Mouse (Mus musculus): ENCODE measurements around the gene Dnal1. TPM values are rescaled to one million over a fixed set of nuclear protein-coding genes. Genes with fewer than 3 reads are reported as not detected.

Gene Dnal1
- polyA plus RNA-seq, 1 experiment from 2014 or later = 6.8 TPM

- 59% methylated on average over 3 of the region's 3 CpGs for WGBS
- no peaks in the 10 kb centered on the region for H3K9me3 ChIP-seq
- no peak for ATAC-seq (ENCODE audit: low FRiP score)
- H3K36me3 ChIP-seq (replicated peaks) = peaks cover 40% of the 10 kb centered on the region
- no peaks in the 10 kb centered on the region for H3K27me3 ChIP-seq
- H3K27ac ChIP-seq = no peak overlapping the region
- no peak overlapping the region for H3K4me3 ChIP-seq (replicated peaks)
- no peaks in the 10 kb centered on the region for H3K4me1 ChIP-seq
- no peak overlapping the region for H3K9ac ChIP-seq
- H3K4me2 ChIP-seq = no peak overlapping the region
Measured at GRCm38 (mm10) chr12:84132265-84132664, 18.1 kb downstream of the Dnal1 start.

GRCm38 (mm10) chr12:84137131-84137530, 23.0 kb downstream of the Dnal1 start:
- no peak overlapping the region for H3K9ac ChIP-seq
- no peak overlapping the region for H3K4me2 ChIP-seq
- H3K4me1 ChIP-seq = 0 out of 2 replicates have a peak, but pooled peaks cover 4% of the 10 kb centered on the region
- ATAC-seq (ENCODE audit: low FRiP score) = no peak
- no peak overlapping the region for H3K27ac ChIP-seq
- WGBS = 97% methylated on average over 7 of the region's 7 CpGs
- no peak overlapping the region for H3K4me3 ChIP-seq (replicated peaks)
- H3K27me3 ChIP-seq = no peaks in the 10 kb centered on the region
- H3K9me3 ChIP-seq = no peaks in the 10 kb centered on the region
- H3K36me3 ChIP-seq (replicated peaks) = peaks cover 26% of the 10 kb centered on the region

GRCm38 (mm10) chr12:84140135-84140534, 26.0 kb downstream of the Dnal1 start:
- Histone ChIP-seq H3K27me3 (no peaks in the 10 kb centered on the region), H3K36me3 (replicated peaks) (peaks cover 22% of the 10 kb centered on the region), H3K4me2 (no peak overlapping the region), H3K9ac (no peak overlapping the region), H3K9me3 (no peaks in the 10 kb centered on the region), H3K4me3 (replicated peaks) (no peak overlapping the region), H3K27ac (no peak overlapping the region), H3K4me1 (0 out of 2 replicates have a peak, but pooled peaks cover 4% of the 10 kb centered on the region)
- WGBS = 65% methylated on average over 4 of the region's 4 CpGs
- ATAC-seq (ENCODE audit: low FRiP score) = no peak

GRCm38 (mm10) chr12:84141271-84141670, 27.1 kb downstream of the Dnal1 start:
- 86% methylated on average over 4 of the region's 4 CpGs for WGBS
- no peaks in the 10 kb centered on the region for H3K27me3 ChIP-seq
- H3K9me3 ChIP-seq = no peaks in the 10 kb centered on the region
- H3K27ac ChIP-seq = no peak overlapping the region
- H3K4me2 ChIP-seq = no peak overlapping the region
- no peak overlapping the region for H3K9ac ChIP-seq
- no peak overlapping the region for H3K4me3 ChIP-seq (replicated peaks)
- 0 out of 2 replicates have a peak, but pooled peaks cover 4% of the 10 kb centered on the region for H3K4me1 ChIP-seq
- peaks cover 15% of the 10 kb centered on the region for H3K36me3 ChIP-seq (replicated peaks)
- no peak for ATAC-seq (ENCODE audit: low FRiP score)

GRCm38 (mm10) chr12:84142281-84143050, 28.3 kb downstream of the Dnal1 start:
- 64% methylated on average over 14 of the region's 14 CpGs for WGBS

GRCm38 (mm10) chr12:84147954-84148621, 33.9 kb downstream of the Dnal1 start, which contains the start of gene Pnma1:
TSS of gene Pnma1 (minus strand) at chr12:84148489.
- Histone ChIP-seq H3K4me1 (peaks cover 38% of the 10 kb centered on the region), H3K27ac (peak within 1 kb of the TSS; percentile 81), H3K9ac (peak within 1 kb of the TSS; percentile 63), H3K9me3 (no peaks in the 10 kb centered on the region), H3K36me3 (replicated peaks) (peaks cover 19% of the 10 kb centered on the region), H3K4me2 (peak within 1 kb of the TSS; percentile 86), H3K27me3 (no peaks in the 10 kb centered on the region), H3K4me3 (replicated peaks) (peak within 1 kb of the TSS; percentile 59)
- WGBS = 1% methylated on average over 50 of the region's 50 CpGs
- ATAC-seq (ENCODE audit: low FRiP score) = peak; percentile 96

More at GRCm38 (mm10) chr12:84142281-84143050, 28.3 kb downstream of the Dnal1 start:
- H3K27ac ChIP-seq = no peak overlapping the region
- peaks cover 4% of the 10 kb centered on the region for H3K36me3 ChIP-seq (replicated peaks)
- no peak overlapping the region for H3K4me3 ChIP-seq (replicated peaks)
- no peak for ATAC-seq (ENCODE audit: low FRiP score)
- H3K9me3 ChIP-seq = no peaks in the 10 kb centered on the region
- no peak overlapping the region for H3K9ac ChIP-seq
- H3K4me2 ChIP-seq = no peak overlapping the region
- no peaks in the 10 kb centered on the region for H3K27me3 ChIP-seq
- H3K4me1 ChIP-seq = peaks cover 14% of the 10 kb centered on the region

GRCm38 (mm10) chr12:84148622-84149012, 34.5 kb downstream of the Dnal1 start:
- ATAC-seq (ENCODE audit: low FRiP score) = no peak

GRCm38 (mm10) chr12:84149971-84150370, 35.8 kb downstream of the Dnal1 start:
- Histone ChIP-seq H3K27me3 (no peaks in the 10 kb centered on the region), H3K4me3 (replicated peaks) (no peak overlapping the region), H3K9me3 (no peaks in the 10 kb centered on the region), H3K27ac (peak overlapping the region; percentile 3; the same call in 1 of the 2 replicates), H3K9ac (no peak overlapping the region), H3K4me2 (no peak overlapping the region), H3K4me1 (peaks cover 38% of the 10 kb centered on the region), H3K36me3 (replicated peaks) (peaks cover 33% of the 10 kb centered on the region)
- ATAC-seq (ENCODE audit: low FRiP score) = no peak
- WGBS = 55% methylated on average over 15 of the region's 15 CpGs

More at GRCm38 (mm10) chr12:84148622-84149012, 34.5 kb downstream of the Dnal1 start:
- H3K27me3 ChIP-seq = no peaks in the 10 kb centered on the region
- H3K4me2 ChIP-seq = peak overlapping the region; percentile 86
- no peak overlapping the region for H3K27ac ChIP-seq
- no peaks in the 10 kb centered on the region for H3K9me3 ChIP-seq
- WGBS = 8% methylated on average over 10 of the region's 10 CpGs
- H3K9ac ChIP-seq = peak overlapping the region; percentile 63
- peaks cover 38% of the 10 kb centered on the region for H3K4me1 ChIP-seq
- H3K4me3 ChIP-seq (replicated peaks) = peak overlapping the region; percentile 59
- peaks cover 24% of the 10 kb centered on the region for H3K36me3 ChIP-seq (replicated peaks)

GRCm38 (mm10) chr12:84150976-84151375, 36.8 kb downstream of the Dnal1 start:
- no peak overlapping the region for H3K9ac ChIP-seq
- peaks cover 41% of the 10 kb centered on the region for H3K36me3 ChIP-seq (replicated peaks)
- no peaks in the 10 kb centered on the region for H3K27me3 ChIP-seq
- no peak overlapping the region for H3K27ac ChIP-seq
- H3K4me3 ChIP-seq (replicated peaks) = no peak overlapping the region
- H3K4me1 ChIP-seq = peaks cover 38% of the 10 kb centered on the region
- WGBS = 85% methylated on average over 6 of the region's 6 CpGs
- H3K9me3 ChIP-seq = no peaks in the 10 kb centered on the region
- no peak overlapping the region for H3K4me2 ChIP-seq
- no peak for ATAC-seq (ENCODE audit: low FRiP score)

- H3K27ac ChIP-seq = 0 out of 2 replicates have a peak overlapping the region, but pooled peaks have one; percentile 2
- no peak overlapping the region for H3K9ac ChIP-seq
- 91% methylated on average over 10 of the region's 10 CpGs for WGBS
- H3K9me3 ChIP-seq = no peaks in the 10 kb centered on the region
- no peak overlapping the region for H3K4me2 ChIP-seq
- no peaks in the 10 kb centered on the region for H3K27me3 ChIP-seq
- H3K4me3 ChIP-seq (replicated peaks) = no peak overlapping the region
- peaks cover 51% of the 10 kb centered on the region for H3K36me3 ChIP-seq (replicated peaks)
- H3K4me1 ChIP-seq = peaks cover 33% of the 10 kb centered on the region
- no peak for ATAC-seq (ENCODE audit: low FRiP score)
Measured at GRCm38 (mm10) chr12:84151911-84152310, 37.7 kb downstream of the Dnal1 start.

- peaks cover 57% of the 10 kb centered on the region for H3K36me3 ChIP-seq (replicated peaks)
- no peak overlapping the region for H3K4me2 ChIP-seq
- ATAC-seq (ENCODE audit: low FRiP score) = no peak
- H3K27me3 ChIP-seq = no peaks in the 10 kb centered on the region
- H3K9me3 ChIP-seq = no peaks in the 10 kb centered on the region
- no peak overlapping the region for H3K4me3 ChIP-seq (replicated peaks)
- H3K4me1 ChIP-seq = peaks cover 27% of the 10 kb centered on the region
- H3K9ac ChIP-seq = no peak overlapping the region
- WGBS = 73% methylated on average over 32 of the region's 32 CpGs
- no peak overlapping the region for H3K27ac ChIP-seq
Measured at GRCm38 (mm10) chr12:84152352-84153190, 38.4 kb downstream of the Dnal1 start.

GRCm38 (mm10) chr12:84153414-84153813, 39.2 kb downstream of the Dnal1 start:
- H3K4me1 ChIP-seq = peaks cover 20% of the 10 kb centered on the region
- H3K9me3 ChIP-seq = no peaks in the 10 kb centered on the region
- no peak overlapping the region for H3K9ac ChIP-seq
- H3K36me3 ChIP-seq (replicated peaks) = peaks cover 66% of the 10 kb centered on the region
- no peak for ATAC-seq (ENCODE audit: low FRiP score)
- no peaks in the 10 kb centered on the region for H3K27me3 ChIP-seq
- WGBS = 83% methylated on average over 6 of the region's 6 CpGs
- H3K4me2 ChIP-seq = no peak overlapping the region
- no peak overlapping the region for H3K27ac ChIP-seq
- H3K4me3 ChIP-seq (replicated peaks) = no peak overlapping the region

Measured in forebrain, embryonic 12.5 days (tissue).